Mouse (Mus musculus) thymus, postnatal 4 days (tissue): ENCODE data around the gene Olfr243.
"Not testable (repeated sequence)": the region's sequence is repeated elsewhere in the genome, so short reads cannot be mapped to it uniquely, and the experiment has no call there.

Experiments
- DNase-seq: peaks from one replicate; pipeline ENCODE4 v3.0.0; 2021

Olfr243 gene

DNA sequence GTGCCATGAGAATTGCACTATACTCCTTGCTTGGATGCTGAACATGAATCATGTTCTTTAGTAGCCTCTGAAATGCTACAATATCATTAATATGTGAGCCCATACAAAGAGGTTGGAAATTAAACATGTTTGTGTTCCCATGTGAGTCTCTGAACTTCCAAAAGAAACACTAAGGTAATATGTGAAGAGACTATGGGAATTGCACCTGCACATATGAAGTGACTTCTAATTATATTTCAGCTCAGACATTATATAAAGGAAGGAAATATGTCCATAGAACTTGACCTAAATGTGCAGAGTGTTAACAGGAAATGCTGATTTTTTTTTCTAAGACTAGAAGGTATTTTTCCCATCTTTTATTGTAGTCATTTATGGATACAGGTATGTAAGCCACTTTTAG, at the start of gene Olfr243:
Gene Olfr243, plus strand, starts transcription at position 301 of the 400 bp plus-strand sequence.
- DNase-seq: no peak

DNA sequence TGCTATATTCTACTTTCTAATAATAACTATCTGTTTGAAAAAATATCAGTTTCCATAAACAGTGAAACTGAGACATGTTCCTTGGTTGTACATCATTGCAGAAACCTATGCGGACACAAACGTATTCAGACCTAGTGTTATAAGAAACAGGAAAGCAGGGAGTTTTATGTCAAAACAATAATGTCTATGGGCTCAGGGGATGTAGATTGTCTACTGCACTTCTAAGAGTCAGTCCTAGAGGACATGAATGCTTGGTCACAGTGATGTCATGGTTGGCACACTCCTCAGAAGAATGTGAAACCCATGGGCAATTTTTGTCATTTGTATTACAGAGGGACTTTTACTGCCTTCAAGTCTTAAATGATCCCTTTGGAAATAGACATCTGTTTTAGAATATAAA, 43.4 kb upstream of the Olfr243 start, which contains the start of gene Olfr624:
Gene Olfr624, minus strand, starts transcription at position 101 of the 400 bp plus-strand sequence.
- no peak for DNase-seq

DNA sequence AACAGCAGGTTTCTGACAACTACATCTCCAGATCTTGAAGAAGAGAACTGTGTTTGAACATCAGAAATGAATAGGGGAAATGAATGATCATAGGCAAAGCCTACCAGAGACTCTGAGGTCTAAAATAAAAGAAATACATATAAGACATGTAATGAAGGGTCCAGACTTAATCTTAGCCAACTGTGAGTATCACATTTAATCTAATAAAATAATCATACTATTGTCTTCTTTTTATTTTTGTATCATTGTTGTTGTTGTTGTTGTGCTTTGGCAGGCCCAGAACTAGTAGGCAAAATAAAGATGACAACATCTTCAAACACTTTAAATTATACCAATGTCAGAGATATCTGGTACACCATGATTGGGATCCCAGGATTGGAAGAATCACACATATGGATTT, 32.1 kb upstream of the Olfr243 start, which contains the start of gene Olfr625-ps1:
Gene Olfr625-ps1, plus strand, starts transcription at position 301 of the 400 bp plus-strand sequence.
- no peak for DNase-seq

GRCm38 (mm10) chr7:103699469-103699868, 15.0 kb upstream of the Olfr243 start:
- no peak for DNase-seq

DNA sequence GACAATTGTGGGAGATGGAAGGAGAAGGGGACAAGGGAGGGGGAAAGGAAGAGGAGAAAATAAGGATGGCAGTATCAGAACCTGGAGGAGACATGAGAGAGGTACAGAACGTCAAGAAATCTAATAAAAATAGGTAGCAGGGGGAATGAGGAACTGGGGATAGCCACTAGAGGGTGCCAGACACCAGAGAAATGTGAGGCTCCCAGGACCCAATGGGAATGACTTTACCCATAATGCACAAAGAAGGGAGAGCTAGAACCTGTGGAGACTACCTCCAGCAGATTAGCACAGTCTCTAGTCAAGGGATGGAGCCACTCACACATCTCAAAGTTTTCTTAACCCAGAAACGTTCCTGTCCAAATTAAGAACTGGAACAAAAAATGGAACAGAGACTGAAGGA, 2.4 kb upstream of the Olfr243 start:
- DNase-seq: peak; percentile 24

DNA sequence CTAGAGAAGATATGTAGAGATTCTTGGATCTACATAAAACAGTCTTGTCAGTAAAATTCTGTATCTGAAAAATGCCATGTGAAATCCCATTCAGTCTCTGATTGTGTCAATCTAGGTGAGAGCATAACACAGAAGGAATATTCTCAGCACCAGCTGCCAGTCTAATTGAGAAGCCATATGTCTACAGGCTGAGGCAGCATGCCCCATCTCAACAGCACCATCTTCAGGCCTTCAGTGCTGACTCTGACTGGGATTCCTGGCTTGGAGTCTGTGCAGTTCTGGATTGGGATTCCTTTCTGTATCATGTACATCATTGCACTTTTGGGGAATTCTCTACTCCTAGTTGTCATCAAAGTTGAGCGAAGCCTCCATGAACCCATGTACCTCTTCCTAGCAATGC, 1.9 kb downstream of the Olfr243 start:
- DNase-seq: not testable (repeated sequence)

- DNase-seq: no peak
Measured at GRCm38 (mm10) chr7:103730074-103730473, 15.6 kb downstream of the Olfr243 start, which contains the start of gene Olfr628. Gene Olfr628, plus strand, starts transcription at chr7:103730374.

GRCm38 (mm10) chr7:103744843-103745242, 30.4 kb downstream of the Olfr243 start, which contains the start of gene Olfr629:
Gene Olfr629, minus strand, starts transcription at chr7:103744943.
- DNase-seq: no peak

DNA sequence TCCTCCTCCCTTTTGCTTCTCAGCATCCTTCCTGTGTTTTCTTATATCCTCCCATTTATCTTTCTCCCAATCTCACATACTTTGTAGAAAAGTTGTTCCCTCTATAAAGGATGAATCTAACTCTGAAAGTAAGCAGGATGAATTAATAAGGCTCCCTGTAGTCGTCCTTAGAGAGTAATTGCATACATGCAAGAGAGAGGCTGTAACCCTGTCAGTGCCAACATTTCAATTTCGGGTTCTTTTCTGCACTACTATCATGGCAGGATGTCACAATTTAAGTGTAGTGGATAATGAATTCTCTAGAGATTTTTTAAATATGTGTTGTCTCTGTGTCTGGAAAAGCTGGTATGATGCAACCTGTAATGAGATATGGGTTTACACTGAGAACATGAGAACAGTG, 42.8 kb downstream of the Olfr243 start, which contains the start of gene Olfr630:
Gene Olfr630, minus strand, starts transcription at position 101 of the 400 bp plus-strand sequence.
- DNase-seq: no peak

- not testable (repeated sequence) for DNase-seq
Measured at GRCm38 (mm10) chr7:103762212-103762611, 47.7 kb downstream of the Olfr243 start.

DNA sequence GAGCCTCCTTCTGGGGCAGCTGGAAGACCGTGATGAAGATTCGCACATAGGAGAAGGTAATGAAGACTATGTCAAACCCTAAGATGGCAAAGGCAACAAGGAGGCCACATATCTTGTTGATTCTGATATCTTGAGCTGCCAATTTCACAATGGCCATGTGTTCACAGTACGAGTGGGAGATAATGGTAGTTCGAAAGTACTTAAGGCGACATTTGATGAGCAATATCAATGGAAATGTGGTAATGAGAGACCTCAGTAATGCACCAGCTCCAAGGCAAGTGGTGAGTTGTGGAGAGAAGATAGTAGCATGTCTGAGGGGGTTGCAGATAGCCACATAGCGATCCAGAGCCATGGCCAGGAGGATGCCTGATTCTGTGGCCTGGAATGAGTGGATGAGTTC, 53.2 kb downstream of the Olfr243 start:
- not testable (repeated sequence) for DNase-seq
